Mouse (Mus musculus) spleen, postnatal 36 days (tissue): ENCODE data around the gene Gm49486.

ENCODE experiments used
- DNase-seq, 2 experiments: peaks; one replicate each; pipeline ENCODE4 v3.0.0; 2022; ENCODE audit warnings: low spot score in 2 of 2, mixed read lengths in 1 of 2

Gene Gm49486

DNA sequence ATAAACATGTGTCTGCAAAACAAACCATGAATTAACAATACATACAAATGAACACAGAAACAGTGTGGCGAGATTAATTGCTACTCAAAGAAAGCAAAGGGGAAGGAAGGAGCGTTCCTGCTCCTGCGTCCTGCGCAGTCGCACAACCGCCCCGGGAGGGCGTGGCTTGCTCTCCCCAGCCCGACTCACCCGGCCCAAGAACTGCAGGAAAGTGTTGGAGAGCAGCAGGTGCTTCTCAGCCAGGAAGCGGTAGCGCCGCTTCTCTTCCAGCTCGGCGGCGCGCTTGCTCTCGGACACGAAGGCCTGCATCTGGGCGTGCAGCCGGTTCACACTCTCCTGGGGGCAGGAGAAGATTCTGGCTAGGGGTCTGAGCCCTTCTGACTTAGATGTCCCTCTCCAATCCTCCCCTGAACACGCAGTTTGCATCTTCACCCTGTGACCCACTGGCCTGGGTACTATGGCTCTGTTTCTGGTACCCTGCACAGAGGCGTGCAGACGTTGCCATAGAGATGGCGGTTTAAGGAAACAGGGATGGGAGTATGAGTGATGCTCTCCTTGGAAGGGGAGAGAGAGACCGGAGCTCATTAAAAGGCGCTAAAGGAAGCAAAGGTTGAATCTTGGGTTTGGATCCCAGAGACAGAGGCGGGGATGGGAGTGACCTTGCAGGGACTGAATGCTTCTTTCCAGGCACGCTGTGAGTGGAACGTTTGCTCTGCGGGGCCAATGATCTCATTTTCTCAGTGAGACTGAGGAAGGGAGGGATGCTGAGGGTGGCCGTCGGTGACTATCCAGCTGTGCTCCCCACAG, 41.3 kb downstream of the Gm49486 start:
- peak; percentile 78 to 83 for DNase-seq

DNA sequence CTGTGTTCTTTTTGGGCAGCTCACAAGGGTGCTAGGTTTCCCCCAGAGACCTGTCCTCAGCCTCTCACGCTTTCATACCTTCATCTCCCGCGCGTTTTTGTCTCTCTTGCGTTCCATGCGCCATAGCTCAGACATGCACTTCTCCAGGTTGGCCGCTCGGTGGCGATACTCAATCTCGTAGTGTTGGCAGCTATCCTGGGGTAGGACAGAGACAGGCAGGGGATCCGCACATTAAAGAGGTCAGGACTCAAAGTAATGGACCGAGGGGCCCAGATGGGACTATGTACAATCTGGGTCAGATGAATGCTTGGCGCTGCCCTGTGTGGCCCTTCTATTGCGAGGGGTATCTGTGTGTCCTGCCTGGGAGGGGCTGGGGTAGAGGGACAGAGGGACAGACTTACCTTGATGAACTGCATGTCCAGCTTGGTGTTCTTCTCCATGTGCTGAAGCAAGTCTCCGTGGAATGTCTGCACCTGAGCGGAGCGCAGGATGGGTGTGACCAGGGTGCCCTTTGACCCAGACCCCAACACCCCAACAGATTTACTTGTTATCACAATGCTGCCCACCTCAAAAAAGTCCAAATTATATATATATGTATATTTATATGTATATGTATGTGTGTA, 42.0 kb downstream of the Gm49486 start:
- DNase-seq: peak; percentile 25

DNA sequence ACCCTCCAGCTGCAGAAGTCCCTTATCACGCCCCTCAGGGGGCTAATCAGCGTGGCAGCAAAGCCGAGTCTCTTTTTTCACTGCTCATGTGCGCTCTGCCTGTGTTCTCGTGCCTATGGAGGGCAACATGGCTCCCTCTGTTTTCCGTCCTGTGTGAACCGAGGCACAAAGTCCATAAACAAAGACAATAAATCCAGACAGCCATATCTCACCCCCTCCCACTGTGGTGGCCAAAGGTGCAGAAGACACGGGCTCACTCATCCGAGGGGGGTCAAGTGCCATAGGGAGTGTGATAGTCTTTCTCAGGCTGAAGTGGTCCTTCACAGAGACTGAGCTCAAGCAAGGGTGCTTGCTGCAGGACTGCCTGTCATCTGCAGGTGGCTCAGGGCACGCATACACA, 43.8 kb downstream of the Gm49486 start:
- no peak for DNase-seq

DNA sequence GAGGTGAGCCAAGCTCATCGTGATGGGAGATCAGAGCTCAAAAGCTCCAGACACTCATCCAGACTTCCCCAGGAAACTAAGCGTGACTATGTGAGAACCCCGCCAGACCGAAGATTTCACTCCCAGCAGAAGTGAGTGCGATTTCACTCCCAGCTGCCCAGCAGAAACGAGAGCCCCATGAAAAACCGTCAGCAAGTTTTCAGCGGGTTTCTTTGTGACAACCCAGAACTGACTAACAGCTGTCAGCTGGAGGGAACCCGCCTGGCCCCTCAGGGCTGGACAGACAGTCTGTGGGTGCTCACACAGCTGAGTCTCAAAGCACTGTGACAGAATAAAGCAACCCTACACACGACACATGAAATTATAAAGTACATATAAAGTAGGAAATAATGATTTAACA, 48.5 kb downstream of the Gm49486 start:
- no peak for DNase-seq

DNA sequence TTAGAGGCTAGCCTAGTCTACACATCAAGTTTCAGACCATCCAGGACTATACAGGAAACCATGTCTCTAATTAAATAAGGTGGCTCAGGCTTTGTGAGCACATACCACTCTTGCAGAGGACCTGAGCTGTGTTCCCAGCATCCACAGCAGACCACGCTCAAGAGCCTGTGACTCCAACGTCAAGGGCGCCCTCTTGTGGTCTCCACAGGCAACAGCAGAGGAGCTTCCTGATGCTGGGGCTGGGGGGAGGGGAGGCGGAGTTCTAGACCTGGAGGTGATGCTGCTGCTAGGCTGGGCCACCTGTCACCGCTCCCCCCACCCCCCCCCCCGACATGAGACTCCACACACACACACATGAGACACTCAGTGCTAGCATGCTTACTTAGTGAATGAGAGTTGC, 51.0 kb downstream of the Gm49486 start:
- no peak for DNase-seq

DNA sequence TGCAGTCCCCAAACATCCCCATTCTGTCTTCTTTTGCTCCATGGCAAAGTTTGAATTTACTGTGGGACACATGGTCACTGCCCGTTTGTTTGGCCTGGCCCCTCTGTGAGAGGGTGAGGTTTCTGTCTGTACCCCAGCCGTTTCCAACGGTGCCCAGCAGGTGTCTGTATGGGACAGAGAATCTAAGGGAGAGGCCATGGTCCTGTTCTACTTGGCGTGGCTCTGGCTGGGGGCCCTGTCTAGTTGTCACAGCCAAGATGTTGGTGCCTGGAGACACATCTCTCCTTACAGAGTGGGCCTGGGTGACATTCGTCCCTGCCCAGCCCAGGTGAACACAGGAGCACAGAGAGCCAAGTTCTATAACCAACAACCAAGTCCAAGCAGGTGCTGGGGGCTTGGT, 51.7 kb downstream of the Gm49486 start:
- no peak for DNase-seq

DNA sequence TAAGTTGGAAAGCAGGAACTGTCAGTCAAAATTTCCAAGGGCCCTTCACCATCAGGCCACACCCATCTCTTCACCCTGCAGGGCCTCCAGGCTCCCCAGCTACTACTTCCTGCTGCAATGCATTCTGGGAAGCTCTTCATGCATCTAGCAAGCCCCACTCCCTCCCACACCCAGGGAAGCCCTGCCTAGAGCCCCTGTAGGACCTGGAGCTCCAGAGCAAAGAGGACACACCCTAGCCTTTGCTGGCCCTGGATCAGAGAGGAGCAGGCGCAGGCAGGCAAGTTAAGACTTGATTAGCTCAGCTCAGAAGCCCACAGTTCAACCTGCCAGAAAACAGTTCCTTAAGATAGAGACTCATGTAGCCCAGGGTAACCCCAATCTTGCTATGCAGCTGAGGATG, 52.2 kb downstream of the Gm49486 start:
- DNase-seq: peak; percentile 23 to 24

DNA sequence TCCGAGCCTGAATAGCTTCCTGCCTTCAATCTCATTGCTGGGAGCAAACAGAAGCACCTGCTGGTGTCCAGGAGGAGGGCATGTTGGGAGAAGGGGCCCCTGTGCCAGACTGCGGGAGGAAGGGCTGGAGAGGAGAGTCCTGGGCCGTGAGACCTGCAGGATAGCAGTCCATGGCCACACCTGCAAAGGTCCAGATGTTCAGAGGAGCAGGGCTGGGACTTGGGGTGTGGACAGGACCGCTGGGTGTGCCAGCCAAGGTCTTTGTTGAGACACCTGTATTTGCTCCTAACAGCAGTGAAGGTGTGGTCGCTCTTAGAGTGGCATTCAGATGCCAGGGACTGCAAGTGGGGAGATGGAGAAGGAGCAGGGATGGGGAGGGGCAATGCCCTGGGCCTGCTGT, 53.2 kb downstream of the Gm49486 start:
- no peak for DNase-seq

DNA sequence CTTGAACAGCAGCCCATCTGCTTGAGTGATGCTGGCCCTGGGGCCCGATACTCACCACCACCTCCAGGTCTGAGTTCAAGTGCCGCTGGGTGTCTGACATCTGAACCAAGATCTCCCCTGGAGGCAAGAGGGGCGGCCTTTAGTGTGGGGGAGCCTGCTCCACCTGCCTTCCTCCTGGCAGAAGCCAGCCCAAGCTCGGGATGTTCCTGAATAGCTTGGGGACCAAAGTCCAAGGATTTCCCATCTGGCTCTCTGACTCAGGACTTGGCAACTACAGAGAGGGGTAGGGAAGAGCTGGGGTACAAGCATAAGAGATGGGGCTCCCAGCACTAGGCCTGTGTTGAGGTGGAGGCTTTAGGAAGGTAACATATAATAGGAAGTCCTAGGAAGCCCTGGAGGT, 54.2 kb downstream of the Gm49486 start:
- no peak for DNase-seq

DNA sequence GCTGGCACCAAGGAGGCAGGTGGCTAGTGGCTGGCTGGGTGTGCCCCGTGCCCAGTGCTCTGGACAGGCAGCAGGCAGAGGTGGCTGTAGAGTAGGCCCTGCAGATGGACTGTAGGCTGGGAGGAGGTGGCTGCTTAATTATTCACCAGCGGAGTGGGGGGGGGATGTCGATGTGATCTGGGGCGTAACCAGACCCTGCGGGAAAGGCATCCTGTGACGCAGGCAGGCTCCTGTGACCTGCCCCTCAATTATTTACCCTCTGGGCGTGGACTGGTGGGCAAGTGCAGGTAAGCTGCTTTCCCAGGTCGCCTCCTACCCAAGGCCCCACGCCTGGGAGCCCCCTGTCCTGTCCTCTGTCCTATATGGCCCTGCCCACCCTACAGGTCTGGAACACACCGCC, 56.2 kb downstream of the Gm49486 start, which contains the start of gene Baiap2l2:
Gene Baiap2l2, minus strand, starts transcription at position 139 of the 400 bp plus-strand sequence.
- DNase-seq: no peak

DNA sequence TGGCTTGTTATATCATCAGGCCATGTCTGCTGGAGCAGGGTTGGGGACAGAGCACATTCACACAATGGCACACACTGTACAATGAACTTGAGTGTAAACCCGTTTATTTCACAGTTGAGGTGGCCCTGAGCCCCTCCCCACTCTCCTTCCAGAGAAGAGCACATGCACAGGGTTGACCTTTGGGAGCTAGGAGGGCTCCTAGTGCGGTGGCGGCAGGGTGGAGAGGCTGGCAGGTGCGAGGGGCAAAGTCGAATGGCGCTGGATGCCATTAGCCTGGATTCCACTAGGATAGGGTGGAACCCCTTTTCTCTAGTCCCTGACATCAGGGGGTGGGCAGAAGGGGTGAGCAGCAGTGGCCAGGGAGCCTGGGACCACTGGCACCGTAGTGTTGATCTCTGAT, 57.0 kb downstream of the Gm49486 start:
- DNase-seq: no peak

DNA sequence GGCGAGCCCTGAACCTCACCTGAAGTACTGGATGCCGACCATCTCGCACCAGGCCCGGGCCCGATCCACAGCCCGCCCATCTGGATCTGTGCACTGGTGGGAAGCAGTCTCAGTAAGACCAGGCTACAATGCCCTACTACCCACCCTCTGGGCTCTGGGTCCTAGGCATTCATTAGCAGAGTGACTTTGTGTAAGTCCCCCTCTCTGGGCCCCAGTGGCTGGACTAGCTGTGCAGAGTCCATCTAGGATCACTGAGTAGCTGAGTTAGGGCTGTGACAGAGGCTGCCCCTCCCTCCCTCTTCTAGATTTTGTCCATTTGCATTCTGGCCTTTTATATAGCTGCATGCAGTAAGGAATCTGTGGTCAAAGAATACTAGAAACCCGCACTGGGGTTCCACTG, 57.9 kb downstream of the Gm49486 start:
- DNase-seq: no peak

DNA sequence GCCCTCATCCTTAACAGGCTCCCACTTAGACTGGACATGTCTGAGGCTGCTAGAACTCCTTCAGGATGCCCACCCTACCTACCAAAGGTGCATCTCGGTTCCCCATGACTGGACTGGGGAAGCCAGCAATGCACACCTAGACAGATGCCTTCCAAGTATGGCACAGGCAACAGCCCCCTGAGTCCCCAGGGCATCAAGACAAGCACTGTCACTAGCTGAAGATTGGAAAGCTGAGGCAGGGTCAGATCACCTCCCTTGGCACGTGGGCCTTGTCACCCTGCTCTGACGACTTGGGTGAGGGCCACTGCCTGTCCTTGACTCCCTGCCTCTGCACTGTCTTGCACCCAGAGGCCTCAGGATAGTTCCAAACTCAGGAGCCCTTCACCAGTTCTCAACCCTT, 59.2 kb downstream of the Gm49486 start:
- DNase-seq: no peak

DNA sequence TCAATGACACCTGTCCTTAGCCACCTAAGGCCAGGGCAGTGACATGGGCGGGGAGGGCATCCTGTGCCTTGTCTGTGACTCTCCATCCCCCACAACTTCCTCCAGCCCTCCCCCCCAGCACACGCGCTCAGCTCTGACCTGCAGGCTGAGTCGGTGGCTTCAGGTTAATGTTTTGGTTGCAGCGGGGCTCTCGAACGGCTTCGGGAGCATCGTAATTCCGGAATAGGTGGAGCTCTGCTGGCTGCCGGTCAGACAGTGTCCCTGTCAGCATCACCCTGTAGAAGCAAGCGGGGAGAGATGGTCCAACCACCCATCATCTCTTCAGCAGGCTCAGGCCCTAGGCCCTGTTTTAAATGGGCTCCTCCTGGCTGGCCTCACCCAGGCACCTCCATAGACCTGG, 60.2 kb downstream of the Gm49486 start:
- no peak for DNase-seq

DNA sequence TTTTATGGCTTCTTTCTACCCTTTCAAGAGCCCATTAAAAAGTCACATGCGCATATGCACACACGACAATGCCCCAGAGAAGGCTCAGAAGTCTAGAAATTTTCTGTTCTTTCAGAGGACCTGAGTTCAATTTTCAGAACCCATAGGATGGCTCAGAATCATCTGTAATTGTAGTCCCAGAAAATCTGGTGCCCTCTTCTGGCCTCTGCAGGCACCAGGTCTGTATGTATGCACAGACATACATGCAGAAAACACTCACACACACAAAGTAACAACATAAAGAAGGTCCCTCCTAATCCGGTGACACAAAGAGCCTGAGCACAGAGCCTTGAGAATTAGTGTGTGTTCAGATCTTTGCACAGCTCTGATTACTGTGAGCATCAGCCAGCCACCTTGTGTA, 61.1 kb downstream of the Gm49486 start:
- DNase-seq: no peak

DNA sequence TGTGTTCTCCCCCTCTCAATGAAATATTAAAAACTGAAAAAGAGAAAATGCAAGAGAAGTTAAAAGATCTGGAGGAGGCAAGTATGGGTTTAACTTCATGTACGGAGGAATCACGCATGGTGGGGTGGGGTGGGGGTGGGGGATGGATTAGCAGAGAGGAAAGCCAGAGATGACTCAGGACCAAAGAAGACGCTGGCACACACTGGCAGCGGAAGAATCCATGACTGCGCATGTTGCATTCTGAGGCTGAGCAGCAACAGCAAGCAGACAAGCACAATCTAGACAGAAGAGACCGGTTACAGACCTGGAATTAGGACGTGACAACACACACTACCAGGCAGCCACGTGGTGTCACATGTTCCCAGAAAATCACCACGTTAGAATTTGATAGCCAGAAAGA, 63.6 kb downstream of the Gm49486 start:
- no peak for DNase-seq

DNA sequence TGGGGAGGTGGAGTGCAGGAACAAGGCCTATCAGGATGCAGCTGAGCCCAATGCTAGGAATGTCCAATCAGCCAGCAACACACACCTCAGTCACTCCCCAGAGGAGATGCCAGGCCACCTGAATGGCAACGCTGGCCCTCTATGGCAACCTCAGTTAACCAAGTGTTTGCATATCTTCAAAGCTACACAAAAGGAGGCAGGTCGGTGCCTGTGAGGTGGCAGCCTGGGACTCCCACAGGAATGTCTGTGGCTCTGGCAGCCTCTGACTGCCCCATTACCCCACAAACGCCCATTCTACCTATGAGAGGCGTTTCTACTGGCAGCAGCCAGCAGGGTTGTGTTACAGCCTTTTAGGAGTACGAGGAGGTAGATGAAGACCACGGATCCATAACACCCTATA, 69.4 kb downstream of the Gm49486 start:
- DNase-seq: no peak

DNA sequence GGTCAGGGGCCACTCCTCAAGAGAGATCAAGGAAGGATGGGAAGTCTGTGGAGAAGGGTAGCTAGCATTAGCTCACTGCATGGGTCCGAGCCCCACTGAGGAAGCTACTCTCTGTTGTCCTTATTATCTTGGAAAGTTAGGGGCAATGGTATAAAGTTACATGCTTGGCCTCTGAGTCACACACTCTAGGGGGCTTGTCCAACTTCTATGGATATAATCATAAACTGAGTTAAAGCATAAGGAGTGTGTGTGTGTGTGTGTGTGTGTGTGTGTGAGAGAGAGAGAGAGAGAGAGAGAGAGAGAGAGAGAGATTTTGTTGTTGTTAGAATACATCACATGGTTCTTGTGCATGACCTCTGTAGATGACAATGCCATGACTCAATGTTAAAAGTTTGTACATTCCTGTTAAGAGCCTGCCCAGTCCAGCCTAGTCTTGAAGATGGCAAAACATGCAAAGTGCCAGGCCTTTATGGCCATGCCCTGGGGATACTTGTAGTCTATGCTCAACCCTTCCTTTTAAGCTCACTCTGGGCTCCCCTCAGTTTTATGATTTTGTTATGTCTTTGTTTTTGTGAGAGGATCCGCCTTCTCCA, 70.5 kb downstream of the Gm49486 start:
- no peak for DNase-seq

DNA sequence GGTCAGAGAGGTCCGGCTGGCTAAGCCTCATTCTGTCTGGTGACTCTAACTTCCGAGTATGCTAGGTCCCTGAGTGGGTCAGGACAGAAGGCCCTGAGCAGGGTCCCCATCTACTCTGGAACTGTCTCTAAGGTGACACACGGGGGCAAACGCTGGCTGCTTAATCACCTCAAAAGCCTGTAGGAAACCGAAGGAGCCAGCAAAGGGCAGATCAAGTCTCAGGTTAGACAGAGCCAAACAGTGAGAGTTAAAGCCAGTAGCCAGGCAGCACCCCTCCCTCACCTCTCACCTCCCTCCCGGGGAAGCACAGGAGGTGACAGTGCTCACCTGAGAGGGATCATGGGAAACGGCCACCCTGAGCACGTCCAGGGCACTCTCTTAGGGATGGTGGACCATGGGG, 74.5 kb downstream of the Gm49486 start:
- no peak for DNase-seq

DNA sequence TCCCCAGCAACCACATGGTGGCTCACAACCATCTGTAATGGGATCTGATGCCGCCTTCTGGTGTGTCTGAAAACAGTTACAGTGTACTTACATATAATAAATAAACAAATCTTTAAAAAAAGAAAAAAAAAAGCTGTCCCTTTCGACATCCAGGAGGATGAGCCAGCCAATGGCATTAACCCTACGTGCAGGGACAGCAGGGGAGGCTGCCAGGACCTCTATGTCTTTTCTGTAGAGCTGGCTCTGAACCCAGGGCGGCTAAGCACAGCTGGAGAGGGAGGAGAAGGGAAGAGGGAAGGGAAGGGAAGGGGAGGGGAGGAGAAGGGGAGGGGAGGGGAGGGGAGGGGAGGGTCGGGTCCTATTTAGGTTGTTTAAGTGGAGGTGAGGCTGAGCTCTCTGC, 75.6 kb downstream of the Gm49486 start:
- DNase-seq: no peak

DNA sequence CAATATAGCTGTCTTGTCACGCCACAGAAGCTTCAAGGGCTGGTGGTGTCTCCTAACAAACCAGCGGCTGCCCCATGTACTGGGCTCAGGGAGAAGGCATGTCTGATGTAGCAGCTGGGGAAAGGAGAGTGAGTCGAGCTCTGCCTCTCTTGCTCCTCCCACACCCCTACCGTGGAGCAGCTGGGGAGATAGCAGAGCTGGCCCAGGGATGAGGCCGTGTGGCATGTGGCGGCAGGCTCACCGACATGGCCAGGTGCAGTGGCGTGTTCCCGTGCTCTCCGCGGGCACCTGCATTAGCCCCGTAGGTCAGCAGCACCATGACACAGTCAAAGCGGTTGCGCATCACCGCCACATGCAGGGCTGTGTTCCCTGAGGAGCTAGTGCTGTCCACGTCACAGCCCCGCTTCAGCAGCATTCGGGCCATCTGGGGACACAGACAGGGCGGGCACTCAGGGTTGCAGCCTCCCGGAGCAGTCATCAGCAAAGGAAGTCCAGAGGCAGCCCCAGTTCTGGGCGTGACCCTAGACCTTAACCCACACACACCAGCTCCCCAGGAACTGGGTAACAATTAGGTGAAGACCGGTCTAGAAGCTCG, 76.9 kb downstream of the Gm49486 start:
- no peak for DNase-seq
